Mouse (Mus musculus): ENCODE measurements around the gene Sept3.
"Not testable (repeated sequence)": the region's sequence is repeated elsewhere in the genome, so short reads cannot be mapped to it uniquely, and the experiment has no call there.

The Sept3 gene

DNA sequence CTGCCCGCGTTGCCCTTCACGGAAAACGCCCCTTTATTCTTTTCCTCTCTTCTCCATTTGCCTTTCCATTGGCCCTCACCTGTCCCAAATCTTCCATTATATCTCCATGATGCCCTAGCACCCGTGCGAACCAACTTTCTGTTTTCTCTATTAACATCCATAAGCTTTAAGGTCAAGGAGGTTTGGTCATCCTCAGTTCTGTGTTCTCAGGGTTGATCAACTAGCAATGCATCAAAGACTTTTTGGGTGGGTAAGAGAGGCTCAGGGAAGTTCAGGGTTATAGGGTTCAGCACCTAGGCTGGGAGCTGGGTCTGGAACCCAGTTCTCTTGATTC is at the start of gene Sept3:
Sept3 (plus strand) TSS at position 301 of the 334 bp plus-strand sequence.
- no peak for DNase-seq (ENCODE audit: low read depth, low spot score)

DNA sequence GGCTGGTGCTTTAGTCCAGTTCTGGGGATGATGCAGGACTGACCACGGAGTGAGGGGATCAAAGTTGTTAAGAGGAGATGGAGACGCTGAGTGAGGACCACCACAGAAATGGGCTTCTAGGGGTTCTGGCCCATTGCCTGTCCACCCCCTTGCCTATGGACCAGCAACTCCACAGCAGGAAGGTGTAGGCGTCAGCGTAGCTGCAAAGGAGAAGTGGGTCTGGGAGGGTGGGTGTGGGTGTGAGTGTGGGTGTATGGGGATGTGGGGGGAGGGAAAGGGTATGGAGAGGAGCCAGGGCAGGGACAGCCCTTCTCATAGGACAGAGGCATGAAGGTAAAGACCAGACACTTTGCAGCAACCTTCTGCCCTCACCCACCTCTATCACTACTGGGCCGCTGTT is 48.9 kb upstream of the Sept3 start:
- DNase-seq (ENCODE audit: low read depth, low spot score): no peak

- DNase-seq (ENCODE audit: low read depth, low spot score): no peak
Observed at GRCm38 (mm10) chr15:82229542-82230045, 45.1 kb upstream of the Sept3 start.

DNA sequence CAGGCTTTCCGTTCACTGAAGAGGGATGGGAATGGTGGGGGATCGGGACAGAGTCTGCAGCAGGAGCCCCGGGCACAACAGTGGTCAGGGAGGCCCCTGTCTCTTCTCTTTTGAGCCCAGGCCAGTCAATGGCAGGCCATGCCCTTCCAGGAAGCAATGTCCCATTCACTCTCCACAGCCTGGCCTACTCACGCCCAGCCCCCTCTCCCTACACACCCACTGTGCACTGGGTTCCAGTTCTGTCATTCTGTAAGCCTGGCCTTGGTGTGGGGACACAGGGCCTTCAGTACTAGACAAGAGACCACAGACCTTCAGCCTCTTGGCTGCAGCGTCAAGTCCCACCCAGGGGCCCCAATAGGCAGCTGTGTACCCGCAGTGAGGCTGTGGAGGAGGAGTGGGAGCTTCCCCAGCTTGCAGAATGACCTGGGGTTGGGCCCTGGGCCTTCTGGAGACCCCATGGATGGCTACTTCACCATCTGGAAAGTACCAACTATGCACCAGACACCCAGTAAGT is 44.5 kb upstream of the Sept3 start:
- DNase-seq (ENCODE audit: low read depth, low spot score): no peak

DNA sequence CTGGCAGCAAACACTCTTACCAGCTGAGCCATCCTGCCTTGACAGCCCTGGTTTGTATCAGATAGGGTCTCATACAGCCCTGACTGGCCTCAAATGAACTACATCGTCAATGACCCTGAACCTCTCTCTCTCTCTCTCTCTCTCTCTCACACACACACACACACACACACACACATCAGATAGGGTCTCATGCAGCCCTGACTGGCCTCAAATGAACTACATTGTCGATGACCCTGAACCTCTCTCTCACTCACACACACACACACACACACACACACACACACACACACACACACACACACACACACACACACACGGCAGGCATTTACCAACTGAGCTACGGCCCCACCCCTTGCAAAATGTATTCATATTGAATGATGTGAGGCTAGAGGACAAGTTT is 43.6 kb upstream of the Sept3 start:
- no peak for DNase-seq (ENCODE audit: low read depth, low spot score)

DNA sequence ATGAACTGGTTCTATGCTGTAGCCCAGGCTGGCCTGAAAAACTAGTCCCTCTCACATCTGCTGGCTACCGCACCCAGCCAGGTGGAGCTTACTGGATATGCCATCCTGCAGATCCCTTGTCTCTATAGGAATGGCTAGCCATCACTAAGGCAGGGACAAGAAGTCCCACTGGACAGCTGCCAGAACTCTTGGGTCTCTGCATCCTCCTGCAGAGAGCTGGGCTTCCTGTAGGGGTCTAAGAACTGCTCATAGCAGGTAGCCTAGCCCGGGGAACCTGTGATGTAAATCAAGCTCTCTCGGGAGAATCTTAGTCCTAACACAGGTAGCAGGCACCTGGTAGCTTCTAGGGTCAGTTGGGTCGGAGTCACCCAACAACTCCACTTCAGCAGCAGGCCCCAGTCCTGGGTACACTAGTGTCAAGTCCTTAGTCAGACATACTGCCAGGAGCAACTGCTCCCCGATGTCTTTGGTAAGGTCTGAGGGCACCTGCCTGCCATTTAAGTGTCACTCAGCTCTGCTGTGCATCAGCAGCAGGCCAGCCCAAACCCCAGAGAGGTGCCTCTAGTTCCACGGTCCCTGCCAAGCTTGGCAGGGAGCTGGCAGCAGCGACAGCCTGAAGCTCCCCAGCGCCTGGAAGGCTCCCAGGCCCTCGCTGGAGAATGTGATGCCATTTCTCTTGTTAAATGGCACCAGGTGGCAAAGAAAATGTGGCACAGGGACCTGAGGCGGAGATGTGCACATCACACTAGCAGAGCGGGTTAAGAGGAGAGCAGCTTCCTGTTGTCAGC is 42.9 kb upstream of the Sept3 start:
- no peak for DNase-seq (ENCODE audit: low read depth, low spot score)

DNA sequence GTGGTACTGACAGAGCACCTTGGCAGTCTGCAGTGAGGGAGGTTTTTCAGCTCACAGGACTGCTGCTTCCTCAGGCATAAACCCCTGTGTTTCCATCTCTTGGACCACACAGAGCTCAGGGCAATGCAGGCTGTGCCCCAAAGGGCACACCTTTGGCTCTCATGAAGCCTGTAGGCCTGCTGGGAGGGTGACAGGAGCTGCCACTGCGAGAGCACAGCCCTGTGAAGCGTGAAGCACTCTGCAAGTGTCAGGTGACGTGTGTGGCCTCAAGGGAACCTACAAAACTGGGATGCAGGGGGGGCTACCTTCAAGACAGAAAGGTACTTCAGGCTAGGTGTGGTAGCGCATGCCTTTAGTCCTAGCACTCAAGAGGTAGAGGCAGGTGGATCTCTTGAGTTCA is 42.0 kb upstream of the Sept3 start:
- no peak for DNase-seq (ENCODE audit: low read depth, low spot score)

GRCm38 (mm10) chr15:82235661-82236060 is 39.0 kb upstream of the Sept3 start:
- no peak for DNase-seq (ENCODE audit: low read depth, low spot score)

GRCm38 (mm10) chr15:82236565-82236964 is 38.1 kb upstream of the Sept3 start:
- peak; percentile 75 for DNase-seq (ENCODE audit: low read depth, low spot score)

DNA sequence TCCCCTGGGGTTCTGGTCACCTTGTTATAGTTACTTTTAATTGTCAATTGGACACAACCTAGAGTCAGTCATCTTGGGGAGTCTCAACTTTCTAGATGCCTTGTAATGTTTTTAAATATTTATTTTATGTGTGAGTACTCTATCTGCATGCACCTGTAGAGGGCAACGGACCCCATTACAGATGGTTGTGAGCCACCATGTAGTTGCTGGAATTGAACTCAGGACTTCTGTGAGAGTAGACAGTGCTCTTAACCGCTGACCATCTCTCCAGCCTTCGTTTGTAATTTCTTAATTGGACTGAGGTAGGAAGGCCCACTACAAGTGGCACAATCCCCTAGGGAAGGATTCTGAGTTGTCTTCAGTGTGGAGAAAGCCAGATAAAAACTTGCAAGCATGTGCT is 31.4 kb upstream of the Sept3 start:
- DNase-seq (ENCODE audit: low read depth, low spot score): no peak

DNA sequence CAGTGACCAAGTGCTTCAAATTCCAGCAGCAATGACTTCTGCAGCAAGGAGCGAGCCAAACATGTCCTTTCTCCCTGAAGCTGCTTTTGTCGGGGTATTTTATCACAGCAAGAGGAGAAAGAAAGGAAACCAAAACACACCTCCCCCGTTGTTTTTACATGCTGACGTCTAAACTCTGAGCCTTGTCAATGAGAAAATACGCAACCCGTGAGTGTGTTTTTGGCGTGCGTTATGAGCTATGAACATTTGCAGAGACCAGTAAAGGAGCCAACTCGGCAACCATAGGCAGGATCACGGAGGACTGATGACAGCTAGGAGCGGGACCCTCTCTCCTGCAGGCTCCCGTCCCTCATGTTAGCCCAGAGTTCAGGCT is 31.0 kb upstream of the Sept3 start:
- DNase-seq (ENCODE audit: low read depth, low spot score): no peak

DNA sequence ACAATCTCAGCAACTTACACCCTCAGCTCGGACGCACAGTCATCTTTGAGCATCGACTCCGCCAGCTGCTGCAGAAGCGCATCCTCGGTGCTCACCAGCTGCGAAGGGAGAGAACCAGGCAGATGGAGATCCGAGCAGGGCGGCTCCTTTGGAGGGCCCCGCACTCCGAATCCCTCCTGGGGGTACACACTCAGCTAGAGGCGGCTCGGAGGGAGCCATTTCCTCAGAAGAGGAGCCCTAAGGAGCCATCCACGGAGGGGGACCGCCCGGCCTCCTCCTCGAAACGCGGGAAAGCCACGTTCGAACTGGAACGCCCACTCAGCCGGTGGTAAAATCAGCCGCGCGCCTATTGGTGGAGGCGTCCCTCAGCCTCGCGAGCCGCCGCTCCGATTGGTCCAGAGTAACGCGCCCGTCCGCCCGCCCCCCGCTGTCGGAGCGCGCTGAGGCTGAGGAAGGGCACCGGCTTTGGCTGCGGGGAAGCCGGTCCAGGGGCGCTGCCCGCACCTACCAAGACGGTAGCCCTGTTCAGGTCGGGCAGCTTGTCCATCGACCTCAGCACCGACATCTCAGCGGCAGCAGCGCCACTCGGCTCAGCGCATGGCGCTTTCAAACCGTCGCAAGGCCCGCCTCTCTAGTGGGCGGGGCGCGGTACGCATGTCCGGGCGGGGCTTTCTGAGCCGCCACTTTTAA is 30.4 kb upstream of the Sept3 start, which contains the start of gene Cenpm:
Cenpm (minus strand) TSS at position 634 of the 690 bp plus-strand sequence.
- peak; percentile 79 for DNase-seq (ENCODE audit: low read depth, low spot score)

- DNase-seq (ENCODE audit: low read depth, low spot score): not testable (repeated sequence)
Observed at GRCm38 (mm10) chr15:82244805-82245161, 29.9 kb upstream of the Sept3 start.

DNA sequence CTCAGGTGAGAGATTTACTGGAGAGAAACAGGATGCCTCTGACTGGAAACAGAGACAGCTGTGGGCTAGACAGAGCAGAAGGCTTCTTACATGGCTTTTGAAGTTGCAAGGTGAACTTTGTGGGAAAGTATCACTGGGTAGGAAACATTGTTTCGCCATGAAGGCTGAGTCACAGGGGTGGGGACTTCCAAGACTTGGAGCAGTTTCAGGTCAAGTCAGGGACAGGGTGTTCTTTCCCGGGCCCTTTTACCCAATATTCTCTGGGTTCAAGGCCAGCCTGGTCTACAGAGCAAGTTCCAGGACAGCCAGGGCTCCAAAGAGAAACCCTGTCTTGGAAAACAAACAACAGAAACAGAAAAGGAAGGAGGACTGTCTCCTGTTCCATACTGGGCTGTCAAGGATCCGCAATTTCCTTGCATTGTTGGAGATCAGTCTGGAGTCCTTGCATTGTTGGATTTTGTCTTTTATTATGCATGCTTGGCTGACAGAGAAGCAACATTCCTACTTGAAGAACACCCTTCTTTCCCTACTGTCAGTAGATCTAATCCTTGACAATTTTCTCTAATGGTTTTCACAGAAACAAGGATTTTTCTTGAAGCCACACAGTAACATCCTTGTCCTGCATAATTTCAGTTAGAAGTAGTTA is 27.4 kb upstream of the Sept3 start:
- no peak for DNase-seq (ENCODE audit: low read depth, low spot score)

GRCm38 (mm10) chr15:82251579-82251978 is 23.1 kb upstream of the Sept3 start:
- DNase-seq (ENCODE audit: low read depth, low spot score): no peak

DNA sequence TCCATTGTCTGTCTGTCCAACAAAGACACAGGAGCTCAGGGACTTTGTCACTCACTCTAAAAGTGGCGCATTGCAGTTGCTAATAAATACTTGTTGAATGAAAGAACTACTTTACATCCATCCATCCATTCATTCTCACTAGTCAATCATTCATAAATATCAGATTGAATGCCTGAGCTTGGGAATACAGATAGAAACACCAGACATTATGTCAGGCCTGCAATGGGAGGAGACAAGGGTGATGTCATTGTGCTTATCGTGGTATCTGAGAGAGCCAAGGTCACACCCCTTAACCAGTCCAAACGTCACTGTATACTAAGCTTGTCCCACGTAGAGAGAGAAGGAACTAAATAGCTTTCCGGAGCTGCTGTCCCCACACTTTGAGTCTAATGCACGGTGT is 22.6 kb upstream of the Sept3 start, which contains the start of gene 1500009C09Rik:
1500009C09Rik (plus strand) TSS at position 301 of the 400 bp plus-strand sequence.
- DNase-seq (ENCODE audit: low read depth, low spot score): no peak

- DNase-seq (ENCODE audit: low read depth, low spot score): no peak
Observed at GRCm38 (mm10) chr15:82255248-82255647, 19.4 kb upstream of the Sept3 start.

DNA sequence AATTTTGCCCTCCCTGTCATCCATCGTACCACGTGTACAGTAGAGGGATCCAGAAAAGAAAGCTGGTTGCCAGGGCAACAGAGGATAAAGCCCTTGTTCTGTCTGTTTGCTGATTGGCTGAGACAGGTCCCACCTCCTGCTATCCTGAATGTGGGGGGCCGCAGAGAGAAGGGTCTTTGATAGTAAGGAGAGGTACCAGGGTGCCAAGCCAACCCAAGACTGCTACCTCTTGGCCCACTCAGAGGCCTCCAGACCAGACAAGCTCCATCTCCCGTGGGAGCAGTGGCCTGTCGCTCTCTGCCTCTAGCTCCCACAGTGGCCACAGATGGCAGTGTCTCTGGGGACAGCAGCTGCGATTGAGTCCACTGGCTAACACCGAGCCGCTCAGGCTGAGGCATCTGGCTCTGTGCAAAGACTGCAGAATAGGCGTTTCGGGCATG is 18.7 kb upstream of the Sept3 start:
- DNase-seq (ENCODE audit: low read depth, low spot score): peak; percentile 55

DNA sequence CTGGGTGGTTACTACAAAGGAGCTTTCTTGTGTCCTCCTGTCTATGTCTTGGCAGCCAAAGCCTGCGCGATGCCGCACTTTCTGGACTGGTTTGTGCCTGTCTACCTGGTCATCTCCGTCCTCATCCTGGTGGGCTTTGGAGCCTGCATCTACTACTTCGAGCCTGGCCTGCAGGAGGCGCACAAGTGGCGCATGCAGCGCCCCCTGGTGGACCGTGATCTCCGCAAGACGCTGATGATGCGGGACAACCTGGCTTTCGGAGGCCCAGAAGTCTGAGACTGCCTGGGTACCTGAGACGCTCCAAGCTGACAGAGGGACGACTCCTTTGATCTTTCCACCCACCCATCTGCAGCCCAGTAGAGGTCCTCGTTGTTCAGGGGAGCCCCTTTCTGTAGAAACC is 15.2 kb upstream of the Sept3 start:
- no peak for DNase-seq (ENCODE audit: low read depth, low spot score)

- no peak for DNase-seq (ENCODE audit: low read depth, low spot score)
Observed at GRCm38 (mm10) chr15:82266356-82266755, 8.3 kb upstream of the Sept3 start.

DNA sequence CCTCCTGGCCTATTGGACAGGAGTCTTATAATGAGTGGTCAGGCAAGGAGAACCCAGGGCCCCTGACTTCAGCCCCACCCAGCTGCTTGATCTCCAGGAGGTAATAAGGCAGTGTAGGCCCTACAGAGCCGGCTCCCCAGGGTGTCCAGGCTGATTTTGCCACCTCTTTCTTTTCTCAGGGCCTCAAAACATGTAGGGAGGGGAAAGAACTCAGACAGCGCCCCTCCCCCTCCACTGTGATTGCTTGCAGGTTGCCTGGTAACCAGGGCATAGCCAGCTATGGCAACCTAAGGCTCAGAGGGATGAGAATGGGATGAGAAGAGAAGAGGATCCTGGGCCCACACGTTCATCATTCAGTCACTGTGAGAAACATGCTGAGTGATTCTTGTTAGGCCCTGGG is 6.5 kb upstream of the Sept3 start:
- no peak for DNase-seq (ENCODE audit: low read depth, low spot score)

DNA sequence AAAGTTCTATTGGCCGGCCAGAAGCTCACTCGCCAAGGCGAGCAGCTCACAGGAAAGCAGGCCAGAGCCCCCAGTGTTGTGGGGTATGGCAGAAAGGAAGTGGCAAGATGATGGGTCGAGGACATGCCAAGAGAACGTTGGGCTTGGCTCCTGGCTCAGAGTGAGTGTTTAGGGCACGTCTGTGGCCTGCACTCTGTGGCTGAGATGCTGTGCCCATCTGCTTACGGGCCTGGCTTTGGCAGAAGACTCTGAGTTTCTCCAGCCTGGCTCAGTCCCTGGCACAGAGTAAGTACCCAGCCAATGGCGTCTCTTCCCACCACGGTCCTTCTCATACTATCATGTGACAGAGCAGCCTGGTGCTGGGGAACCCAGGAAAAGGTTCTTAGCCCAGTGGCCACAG is 5.9 kb upstream of the Sept3 start:
- DNase-seq (ENCODE audit: low read depth, low spot score): no peak
